Comparison of ENCODE assay signal across 10 mouse cellular contexts in the genomic region with DNA sequence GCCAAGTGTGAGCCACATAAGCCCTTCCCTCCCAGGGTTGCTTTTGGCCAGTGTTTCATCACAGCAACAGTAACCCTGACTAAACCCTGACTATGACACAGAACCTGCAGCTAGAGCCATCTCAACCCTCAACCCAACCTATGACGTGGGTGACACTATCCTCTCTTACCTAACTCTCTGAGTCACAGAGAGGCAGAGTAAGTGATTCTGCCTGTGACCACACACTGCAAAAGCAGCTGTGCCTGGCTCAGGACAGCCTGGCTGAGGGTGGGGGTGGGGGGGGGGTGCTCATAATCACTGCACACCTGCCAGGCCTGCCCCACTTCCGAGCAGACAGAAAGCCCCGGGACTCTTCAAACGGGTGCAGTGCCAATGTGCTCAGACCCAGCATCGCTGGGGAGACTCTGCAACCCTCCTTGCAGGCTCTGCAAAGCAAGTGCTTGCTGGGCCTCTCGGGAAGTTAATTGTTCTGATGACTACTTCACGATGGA. TPM values are rescaled to one million over a fixed set of nuclear protein-coding genes. Genes with fewer than 3 reads are reported as not detected.
DNase-seq lines count a peak whose midpoint lies in the region; ATAC-seq and TF ChIP-seq lines count a peak whose summit lies in the region.
"Had no signal": no experiment of that assay in that cellular context is flagged by ENCODE, and none has a peak within 500 bp of the region (broad histone marks: within the 10 kb centered on the region; RNA-seq: fewer than 3 reads in every experiment).

No protein-coding gene starts in this region.

- H3K4me2 ChIP-seq in heart, embryonic 12.5 days = no peak overlapping the region
- H3K4me2 ChIP-seq in forebrain, postnatal 0 days (ENCODE audit: low read depth) = no peak overlapping the region
- no peak overlapping the region for H3K4me2 ChIP-seq in neural tube, embryonic 13.5 days

- no peak for DNase-seq in heart, adult 18-20 months
- DNase-seq in Muller cell, postnatal 12 days (ENCODE audit: inconsistent ontology term) = peak; percentile 72
- no peak for DNase-seq in forebrain, postnatal 0 days
- no peak for DNase-seq in urinary bladder, postnatal 4 days (ENCODE audit: low spot score in 2 of 2)
- no peak for DNase-seq in layer of hippocampus, adult 18-20 months (ENCODE audit: low spot score in 2 of 2)
- DNase-seq in ovary, adult 18-20 months (ENCODE audit: low spot score) = no peak

- H3K9me3 ChIP-seq in heart, embryonic 12.5 days (replicated peaks) = no peaks in the 10 kb centered on the region
- no peaks in the 10 kb centered on the region for H3K9me3 ChIP-seq in forebrain, postnatal 0 days (ENCODE audit: low read length)
- H3K9me3 ChIP-seq in neural tube, embryonic 13.5 days = no peaks in the 10 kb centered on the region
- H3K9me3 ChIP-seq: G1E had no signal

- H3K27ac ChIP-seq in heart, embryonic 12.5 days (ENCODE audit: poor library complexity, severe bottlenecking) = 0 out of 2 replicates have a peak overlapping the region, but pooled peaks have one; percentile 6
- H3K27ac ChIP-seq in forebrain, postnatal 0 days (ENCODE audit: low read depth, low read length) = no peak overlapping the region
- H3K27ac ChIP-seq in neural tube, embryonic 13.5 days (replicated peaks) = peak overlapping the region; percentile 10; the same call in 1 of the 2 replicates

- ATAC-seq in heart, embryonic 12.5 days (ENCODE audit: insufficient number of reproducible peaks, low FRiP score) = no peak
- 0 out of 2 replicates have a peak, but pooled peaks have one; percentile 7 for ATAC-seq in forebrain, postnatal 0 days
- peak; percentile 38; the same call in 1 of the 2 replicates for ATAC-seq in neural tube, embryonic 13.5 days (ENCODE audit: low read depth)

- H3K9ac ChIP-seq in heart, embryonic 12.5 days = no peak overlapping the region
- H3K9ac ChIP-seq in forebrain, postnatal 0 days = no peak overlapping the region
- 0 out of 2 replicates have a peak overlapping the region, but pooled peaks have one; percentile 1 for H3K9ac ChIP-seq in neural tube, embryonic 13.5 days

- TF ChIP-seq CTCF in forebrain, postnatal 0 days (IDR thresholded peaks at IDR 0.05; ENCODE audit: low read depth) = no peak

- 55% methylated on average over 7 of the region's 7 CpGs for WGBS in heart, embryonic 12.5 days
- 25% methylated on average over 7 of the region's 7 CpGs for WGBS in forebrain, postnatal 0 days
- 33% methylated on average over 7 of the region's 7 CpGs for WGBS in neural tube, embryonic 13.5 days

- no peak overlapping the region for H3K4me3 ChIP-seq in heart, embryonic 12.5 days
- no peak overlapping the region for H3K4me3 ChIP-seq in forebrain, postnatal 0 days (ENCODE audit: low read depth, low read length)
- H3K4me3 ChIP-seq in neural tube, embryonic 13.5 days = no peak overlapping the region
- H3K4me3 ChIP-seq: erythroblast, embryonic 14.5 days had no signal

- no peaks in the 10 kb centered on the region for H3K27me3 ChIP-seq in heart, embryonic 12.5 days (replicated peaks)
- H3K27me3 ChIP-seq in forebrain, postnatal 0 days (ENCODE audit: insufficient read depth, low read length) = no peaks in the 10 kb centered on the region
- H3K27me3 ChIP-seq in neural tube, embryonic 13.5 days = no peaks in the 10 kb centered on the region

- no peaks in the 10 kb centered on the region for H3K36me3 ChIP-seq in heart, embryonic 12.5 days
- no peaks in the 10 kb centered on the region for H3K36me3 ChIP-seq in forebrain, postnatal 0 days (ENCODE audit: insufficient read depth)
- no peaks in the 10 kb centered on the region for H3K36me3 ChIP-seq in neural tube, embryonic 13.5 days

- H3K4me1 ChIP-seq in heart, embryonic 12.5 days (replicated peaks) = peaks cover 77% of the 10 kb centered on the region
- peaks cover 13% of the 10 kb centered on the region for H3K4me1 ChIP-seq in forebrain, postnatal 0 days (ENCODE audit: insufficient read depth)
- H3K4me1 ChIP-seq in neural tube, embryonic 13.5 days (replicated peaks) = peaks cover 81% of the 10 kb centered on the region

RNA-seq across cellular contexts. Expression of gene Uck2, which starts 42.9 kb away (rescaled TPM):
- 68.9 and 75.3 TPM in 2 replicates for polyA plus RNA-seq in heart, embryonic 12.5 days (2016; fragmentation: Nextera tagmentation; extraction: Ambion mirVana)
- total RNA-seq in heart, adult 18-20 months (2021) = 10 to 100 TPM; 41.8 to 43.8 TPM
- total RNA-seq in forebrain, postnatal 0 days (2014; rRNA removed) = 80.7 and 82.2 TPM in 2 replicates
- 48.2 and 59.3 TPM in 2 replicates for polyA plus RNA-seq in forebrain, postnatal 0 days (2015; fragmentation: Nextera tagmentation; extraction: Ambion mirVana)
- polyA plus RNA-seq in neural tube, embryonic 13.5 days (2015; fragmentation: Nextera tagmentation; extraction: Ambion mirVana) = 66.3 and 69.0 TPM in 2 replicates
- total RNA-seq in layer of hippocampus, adult 18-20 months (2021) = 10 to 100 TPM; 28.4 to 35.9 TPM
